Mouse (Mus musculus) hematopoietic stem cell, adult 5-6 weeks (primary cell): ENCODE measurements around the gene Zfp385a. TPM values are rescaled to one million over a fixed set of nuclear protein-coding genes. Genes with fewer than 3 reads are reported as not detected.

ENCODE experiments used
- ATAC-seq, 2 experiments: fragments of 125-278 bp in 1 of 2; replicated peaks in 1 of 2; 2 replicates each; pipeline ENCODE4 v1.8.0; 2016 to 2017; ENCODE audit warnings: inconsistent platforms in 2 of 2, mild to moderate bottlenecking in 2 of 2, moderate number of reproducible peaks in 2 of 2, low read depth in 1 of 2, moderate TSS enrichment in 1 of 2; ENCODE audit not compliant: low FRiP score in 2 of 2, poor library complexity in 2 of 2, severe bottlenecking in 2 of 2, insufficient read depth in 1 of 2, low TSS enrichment in 1 of 2
- total RNA-seq: library from RNA; stranded (forward); fragments of 172-1452, 232-1000 nt; gene quantifications from 2 replicates; pipeline ENCODE4 v1.2.3, GENCODE M21; 2017

Zfp385a gene
- total RNA-seq, 1 experiment from 2014 or later: 2.7 TPM

- peak; percentile 57 to 68 for ATAC-seq
Observed at GRCm38 (mm10) chr15:103347275-103347684, 7.4 kb upstream of the Zfp385a start.

- ATAC-seq: no peak
Observed at GRCm38 (mm10) chr15:103345789-103346188, 5.9 kb upstream of the Zfp385a start.

- no peak for ATAC-seq
Observed at GRCm38 (mm10) chr15:103343556-103343955, 3.7 kb upstream of the Zfp385a start.

- ATAC-seq: no peak
Observed at GRCm38 (mm10) chr15:103343008-103343407, 3.1 kb upstream of the Zfp385a start.

- ATAC-seq: peak; percentile 29 to 33; a peak in 2 of 4 replicates
Observed at GRCm38 (mm10) chr15:103342415-103342814, 2.5 kb upstream of the Zfp385a start.

- no peak for ATAC-seq
Observed at GRCm38 (mm10) chr15:103341547-103341946, 1.7 kb upstream of the Zfp385a start.

GRCm38 (mm10) chr15:103340786-103341185, 893 bp upstream of the Zfp385a start:
- ATAC-seq: no peak

- ATAC-seq: peak; percentile 51 to 69
Observed at GRCm38 (mm10) chr15:103339166-103339960, 530 bp downstream of the Zfp385a start.

GRCm38 (mm10) chr15:103338829-103339165, 1.1 kb downstream of the Zfp385a start:
- no peak; a peak in 1 of 4 replicates for ATAC-seq

- ATAC-seq: no peak
Observed at GRCm38 (mm10) chr15:103336996-103337667, 2.8 kb downstream of the Zfp385a start.

- no peak for ATAC-seq
Observed at GRCm38 (mm10) chr15:103335488-103336235, 4.2 kb downstream of the Zfp385a start.

- no peak for ATAC-seq
Observed at GRCm38 (mm10) chr15:103335040-103335439, 4.9 kb downstream of the Zfp385a start.

- no peak for ATAC-seq
Observed at GRCm38 (mm10) chr15:103334194-103334593, 5.7 kb downstream of the Zfp385a start.

- ATAC-seq: peak; percentile 63 to 77
Observed at GRCm38 (mm10) chr15:103333738-103334137, 6.2 kb downstream of the Zfp385a start.

GRCm38 (mm10) chr15:103333081-103333615, 6.7 kb downstream of the Zfp385a start:
- peak; percentile 60 for ATAC-seq

- peak; percentile 82 to 83 for ATAC-seq
Observed at GRCm38 (mm10) chr15:103323455-103324247, 16.2 kb downstream of the Zfp385a start.

- no peak for ATAC-seq
Observed at GRCm38 (mm10) chr15:103323070-103323454, 16.8 kb downstream of the Zfp385a start.
